In genomic region chr2:140500951-140501350, GRCm38 (mm10) we compare ENCODE assay signal across 8 mouse cellular contexts.
DNase-seq lines count a peak whose midpoint lies in the region; ATAC-seq lines count a peak whose summit lies in the region.

No protein-coding gene starts in this region.

- no peak overlapping the region for H3K9ac ChIP-seq in forebrain, embryonic 16.5 days (replicated peaks; ENCODE audit: low read depth, low read length)
- H3K9ac ChIP-seq in midbrain, embryonic 15.5 days, result no peak overlapping the region

- peak; percentile 61 for DNase-seq in MN1 (ENCODE audit: low spot score)
- peak; percentile 11 for DNase-seq in kidney, adult 9 months
- DNase-seq in left cerebral cortex, postnatal 36 days (ENCODE audit: low spot score in 2 of 2), result peak; percentile 50 to 57
- peak; percentile 9 to 31 for DNase-seq in urinary bladder, adult 18-20 months (ENCODE audit: low spot score in 2 of 2)

- no peak overlapping the region for H3K27ac ChIP-seq in forebrain, embryonic 16.5 days (ENCODE audit: low read length)
- H3K27ac ChIP-seq in midbrain, embryonic 15.5 days, result no peak overlapping the region

- no peak overlapping the region for H3K4me3 ChIP-seq in forebrain, embryonic 16.5 days (replicated peaks; ENCODE audit: low read length)
- no peak overlapping the region for H3K4me3 ChIP-seq in midbrain, embryonic 15.5 days

- H3K4me1 ChIP-seq in forebrain, embryonic 16.5 days (replicated peaks; ENCODE audit: control insufficient read depth, insufficient read depth, low read length), result no peaks in the 10 kb centered on the region
- H3K4me1 ChIP-seq in midbrain, embryonic 15.5 days, result no peaks in the 10 kb centered on the region

- H3K4me2 ChIP-seq in forebrain, embryonic 16.5 days (ENCODE audit: low read length), result no peak overlapping the region
- H3K4me2 ChIP-seq in midbrain, embryonic 15.5 days, result no peak overlapping the region

- WGBS in forebrain, embryonic 16.5 days, result 26% methylated on average over 5 of the region's 5 CpGs
- 20% methylated on average over 5 of the region's 5 CpGs for WGBS in midbrain, embryonic 15.5 days

- H3K27me3 ChIP-seq in forebrain, embryonic 16.5 days (replicated peaks; ENCODE audit: control insufficient read depth, insufficient read depth, low read length), result no peaks in the 10 kb centered on the region
- H3K27me3 ChIP-seq in midbrain, embryonic 15.5 days (replicated peaks), result no peaks in the 10 kb centered on the region

- peak; percentile 92 for ATAC-seq in cerebellum, adult (ENCODE audit: insufficient number of reproducible peaks, low FRiP score, low TSS enrichment)
- ATAC-seq in forebrain, embryonic 16.5 days, result peak; percentile 88
- ATAC-seq in midbrain, embryonic 15.5 days (replicated peaks), result peak; percentile 90
- no peak for ATAC-seq in megakaryocyte, adult 5-6 weeks (ENCODE audit: poor library complexity, severe bottlenecking)

- no peaks in the 10 kb centered on the region for H3K9me3 ChIP-seq in forebrain, embryonic 16.5 days (ENCODE audit: control insufficient read depth, low read length)
- no peaks in the 10 kb centered on the region for H3K9me3 ChIP-seq in midbrain, embryonic 15.5 days

- no peaks in the 10 kb centered on the region for H3K36me3 ChIP-seq in forebrain, embryonic 16.5 days (ENCODE audit: control insufficient read depth, insufficient read depth)
- H3K36me3 ChIP-seq in midbrain, embryonic 15.5 days (replicated peaks), result no peaks in the 10 kb centered on the region

- intact Hi-C loops in left cerebral cortex, postnatal 36 days (cut with DNase I), result no loop called here

Comparison
In these comparisons a context has a peak if more than half of its experiments do, and no peak if none do; other contexts are left out.
1. DNase-seq: peak in every context shown above with its lines; median percentile 61 in MN1; 54 in left cerebral cortex, postnatal 36 days; 20 in urinary bladder, adult 18-20 months; 11 in kidney, adult 9 months.